Mouse (Mus musculus) CH12.LX (cell line): ENCODE data around the gene Rpusd4. TPM values are rescaled to one million over a fixed set of nuclear protein-coding genes. Genes with fewer than 3 reads are reported as not detected.

Experiments
- DNase-seq: peaks from one replicate; pipeline ENCODE4 v3.0.0-alpha.2; 2013; ENCODE audit errors: extremely low read depth
- H3K27ac ChIP-seq: 2 replicates; pipeline ENCODE4 v1.5.1; 2012; ENCODE audit warnings: low read depth, mild to moderate bottlenecking, control low read depth, moderate library complexity; ENCODE audit not compliant: insufficient read depth
- H3K27me3 ChIP-seq: replicated peaks from 2 replicates; pipeline ENCODE3; 2012; ENCODE audit warnings: inconsistent platforms
- H3K36me3 ChIP-seq, 2 experiments: replicated peaks in 1 of 2; 2 replicates each; pipeline versions ENCODE3 to v1.6.1; 2012; ENCODE audit warnings: inconsistent platforms in 1 of 2, low read length in 1 of 2, mild to moderate bottlenecking in 1 of 2, mixed read lengths in 1 of 2, moderate library complexity in 1 of 2; ENCODE audit not compliant: control insufficient read depth in 1 of 2, insufficient read depth in 1 of 2
- H3K4me1 ChIP-seq, 2 experiments: 2 replicates each; pipeline ENCODE4 v1.6.1; 2012; ENCODE audit warnings: inconsistent platforms in 1 of 2, moderate library complexity in 1 of 2; ENCODE audit not compliant: insufficient read depth in 2 of 2, control insufficient read depth in 1 of 2
- H3K4me2 ChIP-seq: 2 replicates; pipeline ENCODE4 v1.6.1; 2012; ENCODE audit warnings: low read depth, mild to moderate bottlenecking, control low read depth; ENCODE audit not compliant: poor library complexity, insufficient read depth, severe bottlenecking
- H3K4me3 ChIP-seq, 3 experiments: fragments of 150-350 bp in 1 of 3; sonication (generic) in 1 of 3; replicated peaks in 1 of 3; 2 replicates each; pipeline versions ENCODE3 to v1.5.1; 2011 to 2012; ENCODE audit warnings: low read depth in 2 of 3, low read length in 2 of 3, mild to moderate bottlenecking in 2 of 3, moderate library complexity in 2 of 3, control low read depth in 1 of 3, improper control_type of control experiment in 1 of 3, inconsistent platforms in 1 of 3, mixed read lengths in 1 of 3; ENCODE audit not compliant: poor library complexity in 1 of 3
- H3K79me2 ChIP-seq: replicated peaks from 2 replicates; pipeline ENCODE4 v1.6.1; 2012; ENCODE audit warnings: mild to moderate bottlenecking, moderate library complexity; ENCODE audit not compliant: control insufficient read depth, poor library complexity, insufficient read depth, severe bottlenecking; ENCODE audit errors: extremely low read depth
- H3K9ac ChIP-seq: 2 replicates; pipeline ENCODE4 v1.6.1; 2012; ENCODE audit warnings: low read depth, mild to moderate bottlenecking, control low read depth, moderate library complexity; ENCODE audit not compliant: insufficient read depth
- H3K9me3 ChIP-seq: replicated peaks from 2 replicates; pipeline ENCODE3; 2012; ENCODE audit warnings: low read length, inconsistent platforms, mixed read lengths
- CTCF ChIP-seq, 2 experiments: IDR thresholded peaks in 1 of 2; conservative IDR thresholded peaks in 1 of 2; 2 replicates each; pipeline ENCODE4 v1.5.1; 2011 to 2012; ENCODE audit warnings: low read depth in 2 of 2, low read length in 2 of 2, improper control_type of control experiment in 1 of 2, inconsistent platforms in 1 of 2, mild to moderate bottlenecking in 1 of 2, moderate library complexity in 1 of 2
- E2F4 ChIP-seq: IDR thresholded peaks from 2 replicates; pipeline ENCODE4 v1.6.1; 2011; ENCODE audit warnings: low read depth, low read length, improper control_type of control experiment; ENCODE audit not compliant: insufficient replicate concordance
- ELF1 ChIP-seq: IDR thresholded peaks from 2 replicates; pipeline ENCODE4 v1.6.1; 2014; ENCODE audit warnings: low read depth, mild to moderate bottlenecking, inconsistent platforms, low read length, improper control_type of control experiment
- GABPA ChIP-seq: IDR thresholded peaks from 2 replicates; pipeline ENCODE4 v1.6.1; 2012; ENCODE audit warnings: low read depth, low read length, improper control_type of control experiment, inconsistent platforms; ENCODE audit not compliant: insufficient replicate concordance
- HCFC1 ChIP-seq: IDR thresholded peaks from 2 replicates; pipeline ENCODE4 v1.6.1; 2012; ENCODE audit warnings: low read depth, mild to moderate bottlenecking, inconsistent platforms, low read length, improper control_type of control experiment
- JUN ChIP-seq: IDR thresholded peaks from 2 replicates; pipeline ENCODE4 v1.6.1; 2011; ENCODE audit warnings: low read depth, mild to moderate bottlenecking, low read length, improper control_type of control experiment, moderate library complexity; ENCODE audit not compliant: insufficient read depth
- MAX ChIP-seq: IDR thresholded peaks from 2 replicates; pipeline ENCODE4 v1.6.1; 2011; ENCODE audit warnings: low read length, improper control_type of control experiment
- MXI1 ChIP-seq: IDR thresholded peaks from 2 replicates; pipeline ENCODE4 v1.6.1; 2011; ENCODE audit warnings: mild to moderate bottlenecking, low read depth, low read length, improper control_type of control experiment
- MYC ChIP-seq: IDR thresholded peaks from 2 replicates; pipeline ENCODE4 v1.6.1; 2011; ENCODE audit warnings: low read depth, mild to moderate bottlenecking, improper control_type of control experiment, low read length
- NELFE ChIP-seq: IDR thresholded peaks from 2 replicates; pipeline ENCODE4 v1.6.1; 2011; ENCODE audit warnings: low read depth, low read length, improper control_type of control experiment
- PAX5 ChIP-seq: IDR thresholded peaks from 2 replicates; pipeline ENCODE4 v1.6.1; 2012; ENCODE audit warnings: low read length, inconsistent platforms, mixed read lengths
- POLR2A ChIP-seq: IDR thresholded peaks from 2 replicates; pipeline ENCODE4 v1.6.1; 2011; ENCODE audit warnings: low read depth, mild to moderate bottlenecking, improper control_type of control experiment, low read length
- POLR2AphosphoS2 ChIP-seq: IDR thresholded peaks from 2 replicates; pipeline ENCODE4 v1.6.1; 2011; ENCODE audit warnings: low read depth, low read length, improper control_type of control experiment
- RCOR1 ChIP-seq: conservative IDR thresholded peaks from 2 replicates; pipeline ENCODE4 v1.6.1; 2012; ENCODE audit warnings: low read depth, mild to moderate bottlenecking, inconsistent platforms, low read length, improper control_type of control experiment
- SIN3A ChIP-seq: IDR thresholded peaks from 2 replicates; pipeline ENCODE4 v1.6.1; 2012; ENCODE audit warnings: low read length, improper control_type of control experiment, inconsistent platforms
- SMC3 ChIP-seq: IDR thresholded peaks from 2 replicates; pipeline ENCODE4 v1.6.1; 2011; ENCODE audit warnings: low read depth, low read length, improper control_type of control experiment
- TBP ChIP-seq: conservative IDR thresholded peaks from 2 replicates; pipeline ENCODE4 v1.6.1; 2011; ENCODE audit warnings: low read depth, low read length, improper control_type of control experiment
- TCF12 ChIP-seq: IDR thresholded peaks from 2 replicates; pipeline ENCODE4 v1.6.1; 2014; ENCODE audit warnings: low read depth, mild to moderate bottlenecking, inconsistent platforms, low read length, improper control_type of control experiment
- UBTF ChIP-seq: IDR thresholded peaks from 2 replicates; pipeline ENCODE4 v1.6.1; 2012; ENCODE audit warnings: low read depth, mild to moderate bottlenecking, inconsistent platforms, low read length, improper control_type of control experiment, moderate library complexity
- USF2 ChIP-seq: conservative IDR thresholded peaks from 2 replicates; pipeline ENCODE4 v1.6.1; 2011; ENCODE audit warnings: low read depth, low read length, improper control_type of control experiment
- ZC3H11A ChIP-seq: IDR thresholded peaks from 2 replicates; pipeline ENCODE4 v1.6.1; 2012; ENCODE audit warnings: low read depth, mild to moderate bottlenecking, inconsistent platforms, low read length, improper control_type of control experiment
- ZKSCAN1 ChIP-seq: IDR thresholded peaks from 2 replicates; pipeline ENCODE4 v1.6.1; 2012; ENCODE audit warnings: low read depth, inconsistent platforms, low read length, improper control_type of control experiment, borderline replicate concordance
- ZMIZ1 ChIP-seq: IDR thresholded peaks from 2 replicates; pipeline ENCODE4 v1.6.1; 2012; ENCODE audit warnings: low read depth, mild to moderate bottlenecking, inconsistent platforms, low read length, improper control_type of control experiment
- dilution Hi-C: fragments of 300-500 bp; cut with MboI; formaldehyde crosslinking; loops from 2 replicates; pipeline ENCODE4 v1.14.3; 2020; ENCODE audit warnings: low sequenced_read_pairs; ENCODE audit not compliant: extremely low pct_unique_long_range_greater_than_20kb, extremely low pct_ligation_motif_present
- in situ Hi-C: fragments of 300-500 bp; cut with MboI; formaldehyde crosslinking; loops from 3 replicates; pipeline ENCODE4 v1.14.3; 2019; ENCODE audit warnings: low sequenced_read_pairs, low pct_ligation_motif_present, low pct_unique_long_range_greater_than_20kb, mixed read lengths
- polyA plus RNA-seq: library from polyadenylated mRNA; unstranded; fragments of >175 nt; gene quantifications from 2 replicates; pipeline ENCODE4 v1.2.1, GENCODE M21; 2012; ENCODE audit warnings: low read depth; ENCODE audit not compliant: insufficient read length
- total RNA-seq, 2 experiments: library from RNA; depleted of rRNA; stranded (reverse); fragments of 300-350 nt in 1 of 2; fragments of >200 nt in 1 of 2; gene quantifications; 2 replicates each; pipeline ENCODE4 v1.2.3; 2012 to 2014

Gene Rpusd4
- total and polyA plus RNA-seq, 3 experiments: 21.7 to 29.5 (median 27.3) TPM

DNA sequence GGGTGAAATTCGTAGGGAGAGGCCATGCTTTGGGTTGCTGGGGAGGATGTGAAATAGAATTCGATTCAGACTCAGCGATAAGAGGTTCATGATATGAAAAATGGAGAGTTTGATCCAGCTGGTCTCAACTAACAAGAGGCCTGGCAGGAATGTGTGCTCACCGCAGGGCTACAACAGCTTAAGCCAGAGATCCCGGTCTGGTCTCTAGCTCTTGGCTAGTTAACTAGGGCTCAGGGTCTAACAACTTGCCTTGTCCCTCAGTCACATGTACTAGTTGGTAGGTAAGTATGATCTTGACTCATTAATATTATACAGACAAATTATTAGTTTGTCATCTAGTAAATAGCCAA lies 15.2 kb downstream of the Rpusd4 start:
- dilution Hi-C loops (loop anchor here (25.0 kb wide), 1 partner anchor 254 kb away; no protein-coding TSS in a partner anchor), in situ Hi-C loops (loop anchor here (5.0 kb wide), 1 partner anchor 249 kb away; no protein-coding TSS in a partner anchor)
- H3K9me3 ChIP-seq: peaks cover 2% of the 10 kb centered on the region
- no peak overlapping the region for H3K4me3 ChIP-seq
- H3K4me2 ChIP-seq: no peak overlapping the region
- H3K4me1 ChIP-seq: no peaks in the 10 kb centered on the region
- no peak for DNase-seq
- peaks cover 5 to 55% of the 10 kb centered on the region in 2 experiments for H3K36me3 ChIP-seq
- TF ChIP-seq POLR2AphosphoS2 (no peak), PAX5 (no peak), ZMIZ1 (no peak), CTCF (conservative IDR thresholded peaks at IDR 0.05 in 1 of 2, IDR thresholded peaks at IDR 0.05 in 1 of 2; ENCODE audit: low read depth in 2 of 2, low read length in 2 of 2) (no peak), MXI1 (no peak), MYC (no peak), JUN (no peak), UBTF (no peak), E2F4 (no peak), ZKSCAN1 (no peak), ELF1 (no peak), ZC3H11A (no peak)
- H3K27ac ChIP-seq: no peak overlapping the region
- H3K9ac ChIP-seq: no peak overlapping the region
- H3K27me3 ChIP-seq: no peaks in the 10 kb centered on the region
- no peaks in the 10 kb centered on the region for H3K79me2 ChIP-seq

DNA sequence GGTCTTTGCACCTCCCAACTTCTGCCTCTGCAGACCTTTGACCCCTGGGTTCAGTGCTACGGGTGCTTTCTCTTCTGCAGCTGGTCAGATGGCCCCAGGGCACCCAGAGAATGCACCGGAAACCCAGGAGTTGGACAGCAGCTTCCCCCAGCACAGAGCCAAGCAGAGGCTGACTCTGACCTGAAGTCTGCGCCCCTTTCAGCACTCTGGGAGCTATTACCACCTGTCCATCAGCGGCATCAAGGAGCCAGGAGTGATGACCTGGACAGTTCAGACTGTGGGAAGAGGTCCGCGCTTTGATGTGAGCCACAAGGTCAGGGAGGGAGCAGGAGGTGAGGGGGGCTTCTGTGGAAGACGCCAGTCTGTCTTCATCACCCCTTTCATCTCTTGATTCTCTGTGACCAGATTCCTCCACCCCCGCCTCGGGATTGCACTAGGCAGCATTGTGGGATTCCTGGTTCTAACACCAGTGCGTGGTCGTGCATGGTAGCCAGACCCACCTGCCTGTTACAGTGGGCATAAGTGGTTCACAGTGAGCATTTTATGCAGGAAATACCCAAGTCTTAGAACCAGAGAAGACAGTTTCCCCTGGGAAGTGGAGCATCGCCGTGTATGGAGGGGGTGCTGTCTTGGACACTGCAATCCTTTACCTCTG lies 15.9 kb downstream of the Rpusd4 start:
- H3K79me2 ChIP-seq: no peaks in the 10 kb centered on the region
- DNase-seq: no peak
- H3K4me3 ChIP-seq: no peak overlapping the region
- TF ChIP-seq SMC3 (no peak), CTCF (conservative IDR thresholded peaks at IDR 0.05 in 1 of 2, IDR thresholded peaks at IDR 0.05 in 1 of 2; ENCODE audit: low read depth in 2 of 2, low read length in 2 of 2) (no peak), JUN (no peak), MYC (no peak), ZKSCAN1 (no peak), POLR2A (no peak), TCF12 (no peak), GABPA (no peak), RCOR1 (no peak), ZMIZ1 (no peak), POLR2AphosphoS2 (no peak), NELFE (no peak), MAX (no peak), TBP (no peak), SIN3A (no peak), E2F4 (no peak), HCFC1 (no peak), USF2 (no peak)
- peaks cover 2% of the 10 kb centered on the region for H3K9me3 ChIP-seq
- dilution Hi-C loops (loop anchor here (25.0 kb wide), 1 partner anchor 254 kb away; no protein-coding TSS in a partner anchor), in situ Hi-C loops (loop anchor here (5.0 kb wide), 1 partner anchor 249 kb away; no protein-coding TSS in a partner anchor)
- peaks cover under 1 to 49% of the 10 kb centered on the region in 2 experiments for H3K36me3 ChIP-seq
- H3K4me1 ChIP-seq: no peaks in the 10 kb centered on the region; a peak in 1 of 4 replicates
- no peaks in the 10 kb centered on the region for H3K27me3 ChIP-seq
- H3K27ac ChIP-seq: no peak overlapping the region
- no peak overlapping the region for H3K4me2 ChIP-seq
- no peak overlapping the region for H3K9ac ChIP-seq
